ENCODE assay signal across 9 mouse cellular contexts in genomic region chr1:90838657-90839056, GRCm38 (mm10). TPM values are rescaled to one million over a fixed set of nuclear protein-coding genes. Genes with fewer than 3 reads are reported as not detected.
DNase-seq lines count a peak whose midpoint lies in the region; ATAC-seq and TF ChIP-seq lines count a peak whose summit lies in the region.
"Had no signal": no experiment of that assay in that cellular context is flagged by ENCODE, and none has a peak within 500 bp of the region (broad histone marks: within the 10 kb centered on the region; RNA-seq: fewer than 3 reads in every experiment).

No protein-coding gene starts in this region.

- peak; percentile 23; the same call in 1 of the 2 replicates for ATAC-seq in limb, embryonic 14.5 days (ENCODE audit: low FRiP score, low read depth)
- ATAC-seq in midbrain, postnatal 0 days (ENCODE audit: low FRiP score) = no peak
- ATAC-seq: liver, embryonic 12.5 days had no signal

- peak overlapping the region; percentile 32 for H3K4me2 ChIP-seq in limb, embryonic 14.5 days (replicated peaks; ENCODE audit: low read depth, low read length, severe bottlenecking)
- H3K4me2 ChIP-seq in midbrain, postnatal 0 days (ENCODE audit: low read depth, low read length, poor library complexity, severe bottlenecking) = no peak overlapping the region
- H3K4me2 ChIP-seq: hindbrain, embryonic 15.5 days; liver, embryonic 12.5 days had no signal

- peaks cover 27% of the 10 kb centered on the region; the same call in 1 of the 2 replicates for H3K27me3 ChIP-seq in heart, embryonic 10.5 days (ENCODE audit: insufficient read depth, poor library complexity, severe bottlenecking)
- H3K27me3 ChIP-seq in limb, embryonic 14.5 days (ENCODE audit: control insufficient read depth, insufficient read depth, low read length) = no peaks in the 10 kb centered on the region
- no peaks in the 10 kb centered on the region for H3K27me3 ChIP-seq in midbrain, postnatal 0 days (ENCODE audit: insufficient read depth, low read length)
- H3K27me3 ChIP-seq in midbrain, embryonic 10.5 days (ENCODE audit: low read depth, poor library complexity, severe bottlenecking) = no peaks in the 10 kb centered on the region
- H3K27me3 ChIP-seq: hindbrain, embryonic 15.5 days; liver, embryonic 12.5 days had no signal

- H3K9ac ChIP-seq in limb, embryonic 14.5 days (ENCODE audit: low read depth, low read length, severe bottlenecking) = no peak overlapping the region
- no peak overlapping the region for H3K9ac ChIP-seq in midbrain, postnatal 0 days (replicated peaks; ENCODE audit: low read length, poor library complexity, severe bottlenecking)
- H3K9ac ChIP-seq: hindbrain, embryonic 15.5 days; liver, embryonic 12.5 days had no signal

- peak overlapping the region; percentile 20 for H3K4me3 ChIP-seq in brown adipose tissue, adult 24 weeks (ENCODE audit: insufficient read depth, low read depth, low read length)
- H3K4me3 ChIP-seq in heart, embryonic 10.5 days = no peak overlapping the region
- no peak overlapping the region for H3K4me3 ChIP-seq in limb, embryonic 14.5 days (replicated peaks; ENCODE audit: low read length)
- no peak overlapping the region for H3K4me3 ChIP-seq in midbrain, postnatal 0 days (ENCODE audit: low read depth, low read length)
- no peak overlapping the region for H3K4me3 ChIP-seq in midbrain, embryonic 10.5 days
- H3K4me3 ChIP-seq: hindbrain, embryonic 15.5 days; liver, embryonic 12.5 days had no signal

- peak overlapping the region; percentile 95 for H3K27ac ChIP-seq in brown adipose tissue, adult 24 weeks (replicated peaks; ENCODE audit: low read depth, low read length)
- H3K27ac ChIP-seq in heart, embryonic 10.5 days = peak overlapping the region; percentile 77
- peak overlapping the region; percentile 78 for H3K27ac ChIP-seq in limb, embryonic 14.5 days (replicated peaks; ENCODE audit: low read depth, low read length)
- no peak overlapping the region for H3K27ac ChIP-seq in midbrain, postnatal 0 days (ENCODE audit: low read depth, low read length)
- no peak overlapping the region for H3K27ac ChIP-seq in midbrain, embryonic 10.5 days (replicated peaks)
- H3K27ac ChIP-seq: hindbrain, embryonic 15.5 days; liver, embryonic 12.5 days had no signal

- no peak for TF ChIP-seq CTCF in midbrain, postnatal 0 days (IDR thresholded peaks at IDR 0.05)

- no peaks in the 10 kb centered on the region for H3K9me3 ChIP-seq in heart, embryonic 10.5 days
- no peaks in the 10 kb centered on the region for H3K9me3 ChIP-seq in limb, embryonic 14.5 days (ENCODE audit: control insufficient read depth, low read length)
- H3K9me3 ChIP-seq in midbrain, postnatal 0 days (ENCODE audit: low read length) = no peaks in the 10 kb centered on the region
- H3K9me3 ChIP-seq in midbrain, embryonic 10.5 days (replicated peaks) = no peaks in the 10 kb centered on the region
- H3K9me3 ChIP-seq: hindbrain, embryonic 15.5 days; liver, embryonic 12.5 days had no signal

- no peaks in the 10 kb centered on the region for H3K36me3 ChIP-seq in heart, embryonic 10.5 days
- no peaks in the 10 kb centered on the region for H3K36me3 ChIP-seq in limb, embryonic 14.5 days (ENCODE audit: control insufficient read depth, insufficient read depth, low read length)
- no peaks in the 10 kb centered on the region for H3K36me3 ChIP-seq in midbrain, postnatal 0 days (ENCODE audit: insufficient read depth, low read length)
- no peaks in the 10 kb centered on the region for H3K36me3 ChIP-seq in midbrain, embryonic 10.5 days
- H3K36me3 ChIP-seq: hindbrain, embryonic 15.5 days; liver, embryonic 12.5 days had no signal

- peak; percentile 6 for DNase-seq in Muller cell, postnatal 12 days (ENCODE audit: inconsistent ontology term)
- no peak for DNase-seq in heart, embryonic 10.5 days (ENCODE audit: low spot score)
- peak; percentile 52 for DNase-seq in limb, embryonic 14.5 days (ENCODE audit: low spot score)
- no peak for DNase-seq in midbrain, postnatal 0 days (ENCODE audit: low spot score)
- no peak for DNase-seq in midbrain, embryonic 10.5 days (ENCODE audit: low spot score)
- DNase-seq in spleen, postnatal 10 days (ENCODE audit: low spot score in 2 of 2) = no peak

- H3K4me1 ChIP-seq in brown adipose tissue, adult 24 weeks (ENCODE audit: control insufficient read depth, insufficient read depth, insufficient read length, low read length) = peaks cover 6% of the 10 kb centered on the region
- H3K4me1 ChIP-seq in heart, embryonic 10.5 days = peaks cover 28% of the 10 kb centered on the region
- peaks cover 82% of the 10 kb centered on the region for H3K4me1 ChIP-seq in limb, embryonic 14.5 days (ENCODE audit: control insufficient read depth, insufficient read depth, low read length)
- no peaks in the 10 kb centered on the region for H3K4me1 ChIP-seq in midbrain, postnatal 0 days (ENCODE audit: insufficient read depth, low read length)
- H3K4me1 ChIP-seq in midbrain, embryonic 10.5 days = no peaks in the 10 kb centered on the region
- H3K4me1 ChIP-seq: liver, embryonic 12.5 days had no signal

- WGBS in heart, embryonic 10.5 days = 58% methylated on average over 4 of the region's 4 CpGs
- WGBS in limb, embryonic 14.5 days = 37% methylated on average over 4 of the region's 4 CpGs
- 80% methylated on average over 4 of the region's 4 CpGs for WGBS in midbrain, postnatal 0 days
- WGBS in midbrain, embryonic 10.5 days = 89% methylated on average over 4 of the region's 4 CpGs

- TF ChIP-seq POLR2A in limb, embryonic 14.5 days (IDR thresholded peaks at IDR 0.05; ENCODE audit: borderline replicate concordance, extremely low read depth, insufficient read depth, insufficient read length) = no peak

RNA-seq across cellular contexts. Expression of gene Col6a3, which starts 5.1 kb away (rescaled TPM):
- 18.7 and 28.2 TPM in 2 replicates for polyA plus RNA-seq in brown adipose tissue, adult 24 weeks (2012; ENCODE audit: insufficient read depth, insufficient read length, missing spikeins)
- 1.6 and 4.6 TPM in 2 replicates for polyA plus RNA-seq in heart, embryonic 10.5 days (2016; fragmentation: Nextera tagmentation; extraction: Ambion mirVana)
- 291 and 326 TPM in 2 replicates for polyA plus RNA-seq in limb, embryonic 14.5 days (2012; rRNA removed)
- polyA plus RNA-seq in limb, embryonic 14.5 days (2014; fragmentation: Nextera tagmentation; extraction: Ambion mirVana) = 204 and 224 TPM in 2 replicates
- 29.5 and 40.6 TPM in 2 replicates for total RNA-seq in midbrain, postnatal 0 days (2014; rRNA removed)
- 4.7 and 4.8 TPM in 2 replicates for polyA plus RNA-seq in midbrain, postnatal 0 days (2015; fragmentation: Nextera tagmentation; extraction: Ambion mirVana)
- 3.0 and 5.4 TPM in 2 replicates for polyA plus RNA-seq in midbrain, embryonic 10.5 days (2016; fragmentation: Nextera tagmentation; extraction: Ambion mirVana)

Comparison
In these comparisons a context has a peak if more than half of its experiments do, and no peak if none do; other contexts are left out.
1. DNase-seq: peak in Muller cell, postnatal 12 days (single experiment) and limb, embryonic 14.5 days (single experiment); none in heart, embryonic 10.5 days (single experiment), midbrain, postnatal 0 days (single experiment), midbrain, embryonic 10.5 days (single experiment) and spleen, postnatal 10 days (0 of 2).
2. H3K27ac ChIP-seq: peak in brown adipose tissue, adult 24 weeks (single experiment), heart, embryonic 10.5 days (single experiment) and limb, embryonic 14.5 days (single experiment); none in midbrain, postnatal 0 days (single experiment) and midbrain, embryonic 10.5 days (single experiment).